Mouse (Mus musculus): ENCODE measurements at regions not wholly inside any gene's neighbourhood (a gene's known extent, or its start where the extent isn't known, plus 50 kb on each side); places are given as distances from the start of the nearest gene placed in this dataset.

- H3K36me3 ChIP-seq (ENCODE audit: control insufficient read depth, insufficient read depth, low read length), result no peaks in the 10 kb centered on the region
- no peak overlapping the region for H3K27ac ChIP-seq (ENCODE audit: control insufficient read depth, insufficient read depth, low read depth, low read length)
- H3K4me3 ChIP-seq (ENCODE audit: control insufficient read depth, low read depth, low read length), result no peak overlapping the region
- no peaks in the 10 kb centered on the region for H3K27me3 ChIP-seq (ENCODE audit: control insufficient read depth, insufficient read depth, low read length)
- no peak for TF ChIP-seq CTCF (IDR thresholded peaks at IDR 0.05; ENCODE audit: control insufficient read depth, insufficient read depth, insufficient replicate concordance, low read depth, low read length)
- TF ChIP-seq POLR2A (IDR thresholded peaks at IDR 0.05; ENCODE audit: control insufficient read depth, low read depth, low read length), result no peak
- no peaks in the 10 kb centered on the region for H3K4me1 ChIP-seq (ENCODE audit: control insufficient read depth, insufficient read depth, low read length)
These were observed 78.2 kb upstream of the Dkk2 start for GRCm38 (mm10) chr3:132006912-132007311.

- Histone ChIP-seq H3K27ac (ENCODE audit: control insufficient read depth, insufficient read depth, low read depth, low read length) (no peak overlapping the region), H3K4me1 (ENCODE audit: control insufficient read depth, insufficient read depth, low read length) (no peaks in the 10 kb centered on the region), H3K4me3 (ENCODE audit: control insufficient read depth, low read depth, low read length) (no peak overlapping the region), H3K27me3 (ENCODE audit: control insufficient read depth, insufficient read depth, low read length) (no peaks in the 10 kb centered on the region), H3K36me3 (ENCODE audit: control insufficient read depth, insufficient read depth, low read length) (no peaks in the 10 kb centered on the region)
- TF ChIP-seq CTCF (IDR thresholded peaks at IDR 0.05; ENCODE audit: control insufficient read depth, insufficient read depth, insufficient replicate concordance, low read depth, low read length) (no peak), POLR2A (IDR thresholded peaks at IDR 0.05; ENCODE audit: control insufficient read depth, low read depth, low read length) (no peak)
These were observed 77.7 kb upstream of the Dkk2 start for GRCm38 (mm10) chr3:132007356-132007755.

DNA sequence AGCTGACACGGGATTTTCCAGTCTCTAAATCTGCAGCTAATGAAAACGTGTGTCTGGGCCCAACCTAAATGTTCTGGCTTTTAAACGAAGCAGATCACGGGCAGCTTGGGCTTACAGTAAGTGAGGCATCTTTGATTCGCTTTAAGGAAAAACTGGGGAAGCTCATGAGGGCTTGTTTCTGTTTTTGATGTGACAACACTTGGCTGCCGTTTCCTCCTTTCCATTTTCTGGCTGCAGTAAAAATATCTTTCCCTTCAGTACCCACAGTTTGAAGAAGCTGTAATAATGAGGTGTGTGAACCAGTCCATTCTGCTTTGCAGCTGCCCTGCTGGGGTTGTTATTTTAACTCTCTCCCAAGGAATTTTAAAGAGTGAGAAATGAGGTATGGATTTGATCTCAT is 69.9 kb upstream of the Dkk2 start:
- Histone ChIP-seq H3K27ac (ENCODE audit: control insufficient read depth, insufficient read depth, low read depth, low read length) (no peak overlapping the region), H3K4me3 (ENCODE audit: control insufficient read depth, low read depth, low read length) (no peak overlapping the region), H3K36me3 (ENCODE audit: control insufficient read depth, insufficient read depth, low read length) (no peaks in the 10 kb centered on the region), H3K4me1 (ENCODE audit: control insufficient read depth, insufficient read depth, low read length) (no peaks in the 10 kb centered on the region), H3K27me3 (ENCODE audit: control insufficient read depth, insufficient read depth, low read length) (no peaks in the 10 kb centered on the region)
- no peak for TF ChIP-seq CTCF (IDR thresholded peaks at IDR 0.05; ENCODE audit: control insufficient read depth, insufficient read depth, insufficient replicate concordance, low read depth, low read length)

GRCm38 (mm10) chr3:132017485-132018261 is 67.4 kb upstream of the Dkk2 start:
- Histone ChIP-seq H3K27me3 (ENCODE audit: control insufficient read depth, insufficient read depth, low read length) (no peaks in the 10 kb centered on the region), H3K36me3 (ENCODE audit: control insufficient read depth, insufficient read depth, low read length) (no peaks in the 10 kb centered on the region), H3K27ac (ENCODE audit: control insufficient read depth, insufficient read depth, low read depth, low read length) (no peak overlapping the region), H3K4me1 (ENCODE audit: control insufficient read depth, insufficient read depth, low read length) (no peaks in the 10 kb centered on the region), H3K4me3 (ENCODE audit: control insufficient read depth, low read depth, low read length) (no peak overlapping the region)
- TF ChIP-seq POLR2A (IDR thresholded peaks at IDR 0.05; ENCODE audit: control insufficient read depth, low read depth, low read length), result no peak
- no peak for TF ChIP-seq CTCF (IDR thresholded peaks at IDR 0.05; ENCODE audit: control insufficient read depth, insufficient read depth, insufficient replicate concordance, low read depth, low read length)

DNA sequence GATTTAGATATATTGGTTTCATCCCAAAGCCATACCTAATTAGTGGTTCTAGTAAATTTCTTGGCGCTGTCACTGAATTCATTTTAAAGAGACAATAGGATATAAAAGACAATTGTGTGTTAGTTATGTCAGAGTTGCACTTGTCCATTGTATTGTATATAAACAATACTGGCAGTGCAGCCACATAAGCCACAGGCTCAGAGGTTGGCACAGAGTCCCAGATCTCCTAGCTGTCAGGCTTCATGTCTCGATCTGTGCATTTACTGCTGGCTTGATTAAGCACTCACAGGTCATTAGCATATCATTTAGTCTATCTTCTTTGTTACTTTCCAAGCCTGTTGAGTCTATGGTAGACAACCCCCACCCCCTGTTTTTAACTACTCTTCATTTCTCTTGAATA is 66.6 kb upstream of the Dkk2 start:
- Histone ChIP-seq H3K4me1 (ENCODE audit: control insufficient read depth, insufficient read depth, low read length) (no peaks in the 10 kb centered on the region), H3K27me3 (ENCODE audit: control insufficient read depth, insufficient read depth, low read length) (no peaks in the 10 kb centered on the region), H3K36me3 (ENCODE audit: control insufficient read depth, insufficient read depth, low read length) (no peaks in the 10 kb centered on the region), H3K4me3 (ENCODE audit: control insufficient read depth, low read depth, low read length) (no peak overlapping the region), H3K27ac (ENCODE audit: control insufficient read depth, insufficient read depth, low read depth, low read length) (no peak overlapping the region)
- TF ChIP-seq POLR2A (IDR thresholded peaks at IDR 0.05; ENCODE audit: control insufficient read depth, low read depth, low read length) (no peak), CTCF (IDR thresholded peaks at IDR 0.05; ENCODE audit: control insufficient read depth, insufficient read depth, insufficient replicate concordance, low read depth, low read length) (no peak)

- Histone ChIP-seq H3K4me1 (ENCODE audit: control insufficient read depth, insufficient read depth, low read length) (no peaks in the 10 kb centered on the region), H3K27me3 (ENCODE audit: control insufficient read depth, insufficient read depth, low read length) (no peaks in the 10 kb centered on the region), H3K4me3 (ENCODE audit: control insufficient read depth, low read depth, low read length) (no peak overlapping the region), H3K27ac (ENCODE audit: control insufficient read depth, insufficient read depth, low read depth, low read length) (no peak overlapping the region), H3K36me3 (ENCODE audit: control insufficient read depth, insufficient read depth, low read length) (no peaks in the 10 kb centered on the region)
- TF ChIP-seq POLR2A (IDR thresholded peaks at IDR 0.05; ENCODE audit: control insufficient read depth, low read depth, low read length), result no peak
- no peak for TF ChIP-seq CTCF (IDR thresholded peaks at IDR 0.05; ENCODE audit: control insufficient read depth, insufficient read depth, insufficient replicate concordance, low read depth, low read length)
These were observed 63.1 kb upstream of the Dkk2 start for GRCm38 (mm10) chr3:132022032-132022431.

DNA sequence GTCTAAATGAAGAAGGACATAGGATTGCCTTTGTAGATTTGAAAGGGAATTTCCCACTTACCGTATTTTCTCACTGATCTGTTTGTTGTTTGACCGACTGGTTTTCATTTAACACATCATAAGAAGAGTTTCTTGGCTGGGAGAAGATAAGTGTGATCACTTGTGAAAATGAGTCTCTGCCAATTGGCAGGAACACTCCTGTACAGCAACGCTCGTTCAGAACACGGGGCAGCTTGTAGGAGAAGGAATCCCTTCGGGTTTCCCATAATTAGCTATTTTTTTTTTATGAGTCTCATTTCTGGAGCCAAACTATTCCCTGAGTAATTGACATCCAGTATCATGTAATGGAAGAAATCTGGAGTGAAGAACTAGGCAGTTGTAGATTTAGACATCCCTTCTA is 61.8 kb upstream of the Dkk2 start:
- no peak overlapping the region for H3K27ac ChIP-seq (ENCODE audit: control insufficient read depth, insufficient read depth, low read depth, low read length)
- TF ChIP-seq POLR2A (IDR thresholded peaks at IDR 0.05; ENCODE audit: control insufficient read depth, low read depth, low read length), result no peak
- no peak for TF ChIP-seq CTCF (IDR thresholded peaks at IDR 0.05; ENCODE audit: control insufficient read depth, insufficient read depth, insufficient replicate concordance, low read depth, low read length)
- no peaks in the 10 kb centered on the region for H3K27me3 ChIP-seq (ENCODE audit: control insufficient read depth, insufficient read depth, low read length)
- no peak overlapping the region for H3K4me3 ChIP-seq (ENCODE audit: control insufficient read depth, low read depth, low read length)
- H3K4me1 ChIP-seq (ENCODE audit: control insufficient read depth, insufficient read depth, low read length), result no peaks in the 10 kb centered on the region
- no peaks in the 10 kb centered on the region for H3K36me3 ChIP-seq (ENCODE audit: control insufficient read depth, insufficient read depth, low read length)
